Mouse (Mus musculus): ENCODE measurements around the gene Cbr1. TPM values are rescaled to one million over a fixed set of nuclear protein-coding genes. Genes with fewer than 3 reads are reported as not detected.
A peak's percentile ranks its signal among the peaks of the same experiment; 100 is the strongest.

The Cbr1 gene
- polyA plus RNA-seq, 1 experiment from 2014 or later: 60.9 TPM

DNA sequence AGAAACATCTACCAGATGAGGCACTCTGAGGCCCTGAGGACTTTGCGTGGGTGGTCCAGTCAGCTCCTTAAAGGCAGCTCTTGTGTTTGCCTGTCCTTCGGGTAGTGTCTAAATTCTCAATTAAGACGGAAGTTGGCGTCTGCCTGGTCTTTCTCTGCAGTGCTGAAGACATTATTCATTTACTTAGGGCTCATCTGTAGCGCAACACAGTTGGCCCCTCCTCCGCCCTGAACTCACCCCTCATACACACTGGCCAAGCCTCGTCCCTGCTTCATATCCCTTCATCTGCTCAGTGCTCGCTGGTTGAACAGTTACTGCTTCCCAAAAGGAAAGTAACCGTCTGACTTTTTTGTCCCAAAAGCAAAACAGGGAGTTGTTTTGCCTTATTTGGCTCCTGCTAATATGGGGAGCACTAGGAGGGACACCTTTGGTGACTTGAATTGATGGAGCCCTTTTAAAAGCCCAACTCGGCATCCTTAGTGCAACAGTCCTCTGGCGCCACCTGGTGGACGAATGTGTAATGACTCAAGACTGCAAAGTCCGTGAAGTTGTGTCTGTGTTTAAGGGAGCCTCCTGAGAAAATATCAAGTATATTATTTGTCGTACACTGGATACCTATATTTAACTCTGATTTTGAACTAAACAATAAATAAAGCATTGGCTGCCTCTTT lies 29.1 kb upstream of the Cbr1 start:
- H3K27me3 ChIP-seq (ENCODE audit: control insufficient read depth, insufficient read depth, low read length): no peaks in the 10 kb centered on the region
- H3K4me1 ChIP-seq (ENCODE audit: control insufficient read depth in 2 of 2, insufficient read depth in 2 of 2, low read length in 2 of 2): peaks cover 9 to 11% of the 10 kb centered on the region in 2 experiments; a peak in 3 of 4 replicates
- no peak for ATAC-seq (ENCODE audit: insufficient number of reproducible peaks, insufficient read depth, low FRiP score, low read depth)
- H3K9ac ChIP-seq (ENCODE audit: low read length): no peak overlapping the region
- H3K36me3 ChIP-seq (ENCODE audit: control insufficient read depth, insufficient read depth, low read length): no peaks in the 10 kb centered on the region
- 35% methylated on average over 14 of the region's 14 CpGs for WGBS
- no peaks in the 10 kb centered on the region for H3K9me3 ChIP-seq (ENCODE audit: control insufficient read depth, low read length)
- no peak overlapping the region for H3K4me2 ChIP-seq (ENCODE audit: low read length)
- H3K27ac ChIP-seq (replicated peaks in 1 of 2; ENCODE audit: control insufficient read depth in 1 of 2, insufficient read depth in 1 of 2, low read depth in 2 of 2, low read length in 2 of 2): no peak overlapping the region
- no peak overlapping the region for H3K4me3 ChIP-seq (ENCODE audit: control insufficient read depth in 1 of 2, insufficient read depth in 1 of 2, low read depth in 1 of 2, low read length in 2 of 2)

DNA sequence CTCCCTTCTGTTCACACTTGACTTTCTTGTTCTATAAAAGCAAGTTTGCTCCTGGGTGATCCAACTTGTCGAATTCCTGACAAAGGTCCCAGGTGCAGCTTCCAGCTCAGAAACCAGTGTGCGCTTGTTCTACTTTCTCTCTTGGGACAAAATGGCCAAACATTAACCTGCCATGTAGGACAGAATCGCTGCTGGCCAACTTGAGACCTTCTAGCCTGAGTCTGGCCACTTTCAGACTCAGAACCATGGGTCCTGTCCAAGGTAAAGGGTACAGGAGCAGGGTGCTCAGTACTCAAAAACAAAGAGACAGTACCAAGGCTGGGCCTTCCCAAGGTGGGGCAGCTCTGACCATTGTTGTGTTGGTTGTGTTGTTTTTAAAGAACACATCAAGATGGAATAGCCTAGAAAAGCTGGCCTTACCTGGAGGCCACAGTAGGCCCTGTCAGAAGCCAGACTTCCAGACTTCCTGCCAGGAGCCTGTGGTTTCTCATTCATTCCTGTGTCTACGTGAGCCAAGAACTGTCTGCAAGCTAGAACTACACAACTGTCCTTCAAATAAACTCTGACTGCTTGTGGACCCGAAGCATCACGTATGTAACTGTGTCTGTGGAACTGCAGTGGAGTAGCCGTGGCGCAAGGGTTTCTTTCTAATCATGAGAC lies 27.2 kb upstream of the Cbr1 start:
- WGBS: 73% methylated on average over 8 of the region's 8 CpGs
- Histone ChIP-seq H3K4me3 (ENCODE audit: control insufficient read depth in 1 of 2, insufficient read depth in 1 of 2, low read depth in 1 of 2, low read length in 2 of 2) (no peak overlapping the region), H3K9me3 (ENCODE audit: control insufficient read depth, low read length) (no peaks in the 10 kb centered on the region), H3K4me1 (ENCODE audit: control insufficient read depth in 2 of 2, insufficient read depth in 2 of 2, low read length in 2 of 2) (peaks cover 9 to 11% of the 10 kb centered on the region in 2 experiments; a peak in 3 of 4 replicates), H3K36me3 (ENCODE audit: control insufficient read depth, insufficient read depth, low read length) (no peaks in the 10 kb centered on the region), H3K27me3 (ENCODE audit: control insufficient read depth, insufficient read depth, low read length) (no peaks in the 10 kb centered on the region), H3K27ac (replicated peaks in 1 of 2; ENCODE audit: control insufficient read depth in 1 of 2, insufficient read depth in 1 of 2, low read depth in 2 of 2, low read length in 2 of 2) (no peak overlapping the region), H3K9ac (ENCODE audit: low read length) (no peak overlapping the region), H3K4me2 (ENCODE audit: low read length) (no peak overlapping the region)
- ATAC-seq (ENCODE audit: insufficient number of reproducible peaks, insufficient read depth, low FRiP score, low read depth): no peak

DNA sequence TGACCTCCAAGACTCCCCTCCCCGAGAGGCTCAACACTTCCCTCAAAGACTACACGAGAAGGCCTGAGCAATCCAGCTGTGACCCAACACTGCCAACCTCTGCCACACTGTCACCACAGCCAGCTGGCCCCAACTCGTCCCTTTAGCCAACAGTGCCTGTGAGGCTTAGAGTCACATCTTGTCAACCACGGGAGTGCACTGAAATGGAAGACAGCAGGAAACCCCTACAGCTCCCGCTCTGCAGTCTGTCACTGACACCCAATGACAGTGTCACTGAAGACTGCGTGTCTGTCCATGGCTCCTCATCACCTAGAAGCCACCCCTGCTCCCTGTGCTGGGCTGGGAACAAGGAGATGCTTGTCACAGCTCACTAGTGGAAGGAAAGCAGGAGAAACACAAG lies 24.5 kb upstream of the Cbr1 start:
- 21% methylated on average over 6 of the region's 6 CpGs for WGBS
- ATAC-seq (ENCODE audit: insufficient number of reproducible peaks, insufficient read depth, low FRiP score, low read depth): peak; percentile 74
- Histone ChIP-seq H3K4me3 (ENCODE audit: control insufficient read depth in 1 of 2, insufficient read depth in 1 of 2, low read depth in 1 of 2, low read length in 2 of 2) (no peak overlapping the region), H3K4me2 (ENCODE audit: low read length) (no peak overlapping the region), H3K4me1 (ENCODE audit: control insufficient read depth in 2 of 2, insufficient read depth in 2 of 2, low read length in 2 of 2) (peaks cover 9 to 16% of the 10 kb centered on the region in 2 experiments; a peak in 3 of 4 replicates), H3K27ac (replicated peaks in 1 of 2; ENCODE audit: control insufficient read depth in 1 of 2, insufficient read depth in 1 of 2, low read depth in 2 of 2, low read length in 2 of 2) (peak overlapping the region; percentile 31 to 55; a peak in 3 of 4 replicates), H3K27me3 (ENCODE audit: control insufficient read depth, insufficient read depth, low read length) (no peaks in the 10 kb centered on the region), H3K9me3 (ENCODE audit: control insufficient read depth, low read length) (no peaks in the 10 kb centered on the region), H3K36me3 (ENCODE audit: control insufficient read depth, insufficient read depth, low read length) (peaks cover 13% of the 10 kb centered on the region), H3K9ac (ENCODE audit: low read length) (no peak overlapping the region)

DNA sequence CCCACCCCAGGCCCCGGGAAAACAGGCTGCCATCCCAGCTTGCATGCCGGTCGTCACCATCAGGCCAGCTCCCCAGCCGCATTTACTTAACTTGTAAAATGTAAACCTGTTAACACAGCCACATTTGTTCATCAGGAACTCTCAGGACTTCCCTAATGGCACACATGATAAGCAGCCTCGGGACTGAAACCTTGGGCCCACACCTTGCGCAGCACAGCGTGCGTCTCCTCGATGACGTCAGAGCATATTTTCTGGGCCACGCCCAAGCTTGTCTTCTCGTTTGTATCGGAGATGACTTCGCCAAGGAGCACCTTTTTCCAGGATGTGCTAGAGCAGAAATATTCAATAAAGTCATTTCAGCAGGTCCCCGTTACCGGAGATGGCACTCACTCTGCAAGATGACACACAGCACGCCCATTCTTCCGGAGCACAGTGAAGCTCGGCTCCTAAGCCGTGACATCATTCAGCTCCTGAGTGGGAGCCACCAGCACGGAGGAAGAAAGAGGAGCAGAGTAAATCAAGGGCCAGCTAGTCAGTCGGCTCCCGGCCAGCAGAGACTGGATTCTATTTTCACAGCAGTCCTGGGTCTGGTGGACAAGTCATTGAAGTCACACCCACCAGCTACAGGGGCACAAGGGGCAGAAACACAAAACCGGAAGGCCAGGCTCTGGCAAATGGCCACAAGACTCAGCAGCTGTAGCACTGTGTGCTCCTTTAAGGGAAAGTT lies 20.5 kb upstream of the Cbr1 start:
- Histone ChIP-seq H3K9me3 (ENCODE audit: control insufficient read depth, low read length) (no peaks in the 10 kb centered on the region), H3K36me3 (ENCODE audit: control insufficient read depth, insufficient read depth, low read length) (peaks cover 19% of the 10 kb centered on the region), H3K4me3 (ENCODE audit: control insufficient read depth in 1 of 2, insufficient read depth in 1 of 2, low read depth in 1 of 2, low read length in 2 of 2) (no peak overlapping the region), H3K27me3 (ENCODE audit: control insufficient read depth, insufficient read depth, low read length) (no peaks in the 10 kb centered on the region), H3K4me2 (ENCODE audit: low read length) (no peak overlapping the region), H3K4me1 (ENCODE audit: control insufficient read depth in 2 of 2, insufficient read depth in 2 of 2, low read length in 2 of 2) (peaks cover 12 to 18% of the 10 kb centered on the region in 2 experiments; a peak in 3 of 4 replicates), H3K27ac (replicated peaks in 1 of 2; ENCODE audit: control insufficient read depth in 1 of 2, insufficient read depth in 1 of 2, low read depth in 2 of 2, low read length in 2 of 2) (no peak overlapping the region; a peak in 1 of 4 replicates), H3K9ac (ENCODE audit: low read length) (no peak overlapping the region)
- 81% methylated on average over 24 of the region's 24 CpGs for WGBS
- ATAC-seq (ENCODE audit: insufficient number of reproducible peaks, insufficient read depth, low FRiP score, low read depth): no peak

DNA sequence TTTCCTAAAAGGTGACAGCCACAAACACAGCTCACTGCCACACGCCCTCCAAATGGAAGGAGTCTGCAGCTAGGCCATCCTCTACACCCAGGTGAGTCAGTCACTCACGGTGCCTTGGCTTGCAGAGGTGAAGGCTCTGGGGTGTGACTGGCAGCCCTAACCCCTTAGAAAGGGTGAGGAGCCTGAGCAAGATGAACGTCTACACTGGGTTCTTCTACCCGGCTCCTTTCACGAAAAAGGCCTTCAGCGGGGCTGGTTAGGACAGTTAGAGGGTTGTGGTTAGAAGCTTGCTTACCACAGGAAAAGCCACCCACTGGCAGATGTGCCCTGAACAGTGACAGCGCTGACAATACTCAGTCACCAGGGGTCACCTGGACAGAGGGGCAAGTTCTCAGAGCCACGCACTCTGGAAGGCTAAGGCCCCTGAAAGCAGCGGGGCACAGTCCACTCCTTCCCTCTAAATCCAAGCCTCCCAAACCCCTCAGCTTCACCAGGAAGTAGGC lies 19.9 kb upstream of the Cbr1 start:
- no peak overlapping the region for H3K4me2 ChIP-seq (ENCODE audit: low read length)
- no peak for ATAC-seq (ENCODE audit: insufficient number of reproducible peaks, insufficient read depth, low FRiP score, low read depth)
- no peak overlapping the region; a peak in 1 of 4 replicates for H3K27ac ChIP-seq (replicated peaks in 1 of 2; ENCODE audit: control insufficient read depth in 1 of 2, insufficient read depth in 1 of 2, low read depth in 2 of 2, low read length in 2 of 2)
- H3K36me3 ChIP-seq (ENCODE audit: control insufficient read depth, insufficient read depth, low read length): peaks cover 25% of the 10 kb centered on the region
- no peak overlapping the region for H3K4me3 ChIP-seq (ENCODE audit: control insufficient read depth in 1 of 2, insufficient read depth in 1 of 2, low read depth in 1 of 2, low read length in 2 of 2)
- 85% methylated on average over 9 of the region's 9 CpGs for WGBS
- no peak overlapping the region for H3K9ac ChIP-seq (ENCODE audit: low read length)
- H3K4me1 ChIP-seq (ENCODE audit: control insufficient read depth in 2 of 2, insufficient read depth in 2 of 2, low read length in 2 of 2): peaks cover 11 to 16% of the 10 kb centered on the region in 2 experiments; a peak in 3 of 4 replicates
- no peaks in the 10 kb centered on the region for H3K27me3 ChIP-seq (ENCODE audit: control insufficient read depth, insufficient read depth, low read length)
- no peaks in the 10 kb centered on the region for H3K9me3 ChIP-seq (ENCODE audit: control insufficient read depth, low read length)

DNA sequence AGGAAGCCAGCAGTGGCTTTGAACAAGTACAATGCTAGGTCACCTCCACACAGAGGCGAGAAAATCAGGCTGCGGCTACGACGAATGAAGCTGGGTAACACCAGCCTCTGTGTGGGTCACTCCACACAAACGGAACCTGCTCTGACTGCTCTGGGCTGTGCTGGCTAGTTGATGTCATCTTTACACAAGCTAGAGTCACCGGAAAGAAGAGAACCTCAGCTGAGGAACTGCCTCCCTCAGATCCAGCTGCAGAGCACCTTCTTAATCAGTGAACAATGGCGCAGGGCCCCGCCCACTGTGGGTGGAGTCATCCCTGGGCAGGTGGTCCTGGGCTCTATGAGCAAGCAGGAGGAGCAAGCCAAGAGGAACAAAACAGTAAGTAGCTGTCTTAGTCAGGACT lies 19.3 kb upstream of the Cbr1 start:
- no peak for ATAC-seq (ENCODE audit: insufficient number of reproducible peaks, insufficient read depth, low FRiP score, low read depth)
- H3K27me3 ChIP-seq (ENCODE audit: control insufficient read depth, insufficient read depth, low read length): no peaks in the 10 kb centered on the region
- no peak overlapping the region for H3K4me2 ChIP-seq (ENCODE audit: low read length)
- H3K4me3 ChIP-seq (ENCODE audit: control insufficient read depth in 1 of 2, insufficient read depth in 1 of 2, low read depth in 1 of 2, low read length in 2 of 2): no peak overlapping the region
- H3K36me3 ChIP-seq (ENCODE audit: control insufficient read depth, insufficient read depth, low read length): peaks cover 31% of the 10 kb centered on the region
- H3K9ac ChIP-seq (ENCODE audit: low read length): no peak overlapping the region
- H3K4me1 ChIP-seq (ENCODE audit: control insufficient read depth in 2 of 2, insufficient read depth in 2 of 2, low read length in 2 of 2): peaks cover 6 to 11% of the 10 kb centered on the region in 2 experiments; a peak in 2 of 4 replicates
- WGBS: 80% methylated on average over 8 of the region's 8 CpGs
- no peaks in the 10 kb centered on the region for H3K9me3 ChIP-seq (ENCODE audit: control insufficient read depth, low read length)
- H3K27ac ChIP-seq (replicated peaks in 1 of 2; ENCODE audit: control insufficient read depth in 1 of 2, insufficient read depth in 1 of 2, low read depth in 2 of 2, low read length in 2 of 2): no peak overlapping the region

DNA sequence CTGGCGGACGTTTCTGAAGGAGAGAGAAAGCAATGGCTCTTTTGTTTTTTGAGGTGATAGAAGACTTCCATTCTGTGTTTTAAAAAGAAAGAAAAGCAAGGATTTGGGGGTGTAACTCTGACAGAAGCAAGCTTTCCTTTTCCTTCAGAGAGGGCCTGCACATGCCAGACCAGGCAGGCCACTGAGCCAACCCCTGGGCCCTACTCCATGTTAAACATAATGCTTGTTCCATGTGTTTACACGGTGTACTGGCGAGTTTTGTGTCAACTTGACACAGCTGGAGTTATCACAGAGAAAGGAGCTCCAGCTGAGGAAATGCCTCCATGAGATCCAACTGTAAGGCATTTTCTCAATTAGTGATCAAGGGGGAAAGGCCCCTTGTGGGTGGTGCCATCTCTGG lies 17.4 kb upstream of the Cbr1 start:
- H3K4me2 ChIP-seq (ENCODE audit: low read length): no peak overlapping the region
- peaks cover 31% of the 10 kb centered on the region for H3K36me3 ChIP-seq (ENCODE audit: control insufficient read depth, insufficient read depth, low read length)
- no peaks in the 10 kb centered on the region for H3K27me3 ChIP-seq (ENCODE audit: control insufficient read depth, insufficient read depth, low read length)
- ATAC-seq (ENCODE audit: insufficient number of reproducible peaks, insufficient read depth, low FRiP score, low read depth): no peak
- H3K9ac ChIP-seq (ENCODE audit: low read length): no peak overlapping the region
- no peak overlapping the region for H3K4me3 ChIP-seq (ENCODE audit: control insufficient read depth in 1 of 2, insufficient read depth in 1 of 2, low read depth in 1 of 2, low read length in 2 of 2)
- WGBS: 61% methylated on average over 4 of the region's 4 CpGs
- H3K4me1 ChIP-seq (ENCODE audit: control insufficient read depth in 2 of 2, insufficient read depth in 2 of 2, low read length in 2 of 2): peaks cover 6 to 11% of the 10 kb centered on the region in 2 experiments; a peak in 2 of 4 replicates
- no peaks in the 10 kb centered on the region for H3K9me3 ChIP-seq (ENCODE audit: control insufficient read depth, low read length)
- H3K27ac ChIP-seq (replicated peaks in 1 of 2; ENCODE audit: control insufficient read depth in 1 of 2, insufficient read depth in 1 of 2, low read depth in 2 of 2, low read length in 2 of 2): no peak overlapping the region; a peak in 1 of 4 replicates

Data from heart, embryonic 14.5 days (tissue).